Mouse (Mus musculus) T-helper 1 cell (primary cell): Measurements from ENCODE around the gene Slc8a2.

ENCODE experiments used
- in situ Hi-C: fragments of 300-600 bp; cut with MboI, MseI; formaldehyde crosslinking; loops from one replicate; pipeline ENCODE4 v1.15.1; 2025; ENCODE audit warnings: high pct_unique_total_duplicates

Gene Slc8a2

DNA sequence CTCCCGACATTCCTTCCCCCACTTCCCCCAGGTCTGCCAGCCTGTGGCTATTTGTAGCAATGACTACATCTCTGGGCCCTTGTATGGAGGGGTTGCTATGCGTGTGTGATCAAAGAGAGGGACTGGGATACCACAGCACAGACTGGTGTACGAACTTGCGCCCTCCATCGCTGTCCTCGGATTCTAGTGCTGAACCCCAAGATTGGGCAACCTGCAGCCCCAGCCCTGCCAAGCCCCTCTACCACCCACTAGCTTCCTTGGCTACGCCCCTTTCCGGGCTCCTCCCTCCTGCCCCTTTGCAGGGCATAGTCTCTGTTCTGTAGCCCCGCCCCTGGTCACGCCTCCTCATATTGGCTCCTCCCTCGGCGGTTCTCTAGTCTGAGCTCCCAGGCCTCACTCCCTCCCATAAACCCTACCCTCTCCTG lies at the start of gene Slc8a2:
Slc8a2 (plus strand) TSS at position 406 of the 425 bp plus-strand sequence.
- in situ Hi-C loops, result no loop called here

DNA sequence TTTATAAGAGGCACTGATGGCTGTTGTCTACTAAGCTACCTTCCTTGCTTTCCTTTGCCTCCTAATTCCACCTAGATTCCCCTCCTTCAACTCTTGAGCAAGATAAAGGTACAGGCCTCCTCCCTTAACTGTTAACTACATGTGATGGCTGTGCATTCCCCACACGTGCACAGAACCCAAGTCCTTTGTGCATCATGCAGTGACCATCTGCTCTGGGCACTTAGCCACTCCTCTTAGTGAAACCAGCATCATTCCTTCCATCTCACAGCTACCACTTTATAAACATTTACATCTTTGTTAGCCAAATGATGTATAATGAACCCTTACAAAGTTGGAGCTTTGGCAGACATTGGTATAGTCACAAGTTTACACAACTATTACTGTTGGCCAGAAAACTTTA lies 49.7 kb upstream of the Slc8a2 start:
- in situ Hi-C loops, result no loop called here

DNA sequence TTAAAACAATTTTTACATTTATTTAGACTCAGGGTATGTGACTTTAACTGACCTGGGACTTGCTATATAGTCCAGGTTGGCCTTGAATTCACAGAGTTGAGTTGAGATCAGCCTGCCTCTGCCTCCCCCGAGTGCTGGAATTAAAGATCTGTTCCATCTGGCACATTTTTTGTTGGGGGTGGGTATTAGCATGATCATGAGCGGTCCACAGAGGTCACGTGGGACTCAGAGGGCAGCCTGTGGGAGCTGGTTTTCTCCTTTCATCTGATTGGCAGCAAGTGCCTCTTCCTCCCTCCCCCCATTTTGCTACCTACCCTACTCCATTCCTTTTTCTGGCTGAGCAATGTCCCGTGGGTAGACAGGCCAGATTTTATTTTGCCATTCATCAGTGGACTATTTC lies 49.0 kb upstream of the Slc8a2 start:
- in situ Hi-C loops, result no loop called here

DNA sequence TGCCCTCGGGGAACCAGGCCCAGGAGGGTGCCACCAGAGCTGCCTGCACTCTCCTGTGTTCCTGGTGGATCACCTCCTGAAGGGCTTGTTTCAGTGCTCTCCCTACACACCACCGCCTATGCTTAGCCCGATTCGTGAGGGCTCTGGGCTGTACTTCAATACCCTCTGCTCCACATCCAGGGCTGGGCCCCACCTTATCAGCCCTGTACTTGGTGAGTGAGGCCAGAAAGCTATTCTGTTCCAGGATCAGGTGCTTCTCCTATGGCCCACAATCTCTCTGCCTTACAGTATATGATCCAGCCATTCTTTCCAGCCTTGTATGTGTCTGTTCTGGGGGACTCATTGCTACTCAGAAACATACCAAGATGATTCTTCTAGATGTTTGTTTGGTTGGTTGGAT lies 46.3 kb upstream of the Slc8a2 start:
- in situ Hi-C loops, result no loop called here

DNA sequence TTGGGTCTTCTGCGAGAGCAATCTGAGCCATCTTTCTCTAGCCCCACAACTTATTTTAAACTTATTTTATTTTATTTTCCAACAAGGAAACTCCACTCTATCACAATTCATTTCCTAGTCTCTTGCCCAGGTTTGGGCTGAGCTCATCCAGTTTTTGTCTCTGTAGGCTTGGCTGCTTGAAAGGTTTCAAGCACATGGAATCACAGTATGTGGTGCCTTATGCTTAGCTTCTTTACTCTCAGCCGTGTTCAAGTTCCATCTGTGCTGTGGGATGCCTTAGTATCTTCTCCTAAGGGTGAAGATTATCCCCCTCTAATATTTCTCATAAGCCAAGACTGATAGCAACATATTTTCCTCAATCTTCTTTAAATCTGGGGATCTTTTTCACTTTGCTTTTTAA lies 42.0 kb upstream of the Slc8a2 start:
- in situ Hi-C loops, result no loop called here

DNA sequence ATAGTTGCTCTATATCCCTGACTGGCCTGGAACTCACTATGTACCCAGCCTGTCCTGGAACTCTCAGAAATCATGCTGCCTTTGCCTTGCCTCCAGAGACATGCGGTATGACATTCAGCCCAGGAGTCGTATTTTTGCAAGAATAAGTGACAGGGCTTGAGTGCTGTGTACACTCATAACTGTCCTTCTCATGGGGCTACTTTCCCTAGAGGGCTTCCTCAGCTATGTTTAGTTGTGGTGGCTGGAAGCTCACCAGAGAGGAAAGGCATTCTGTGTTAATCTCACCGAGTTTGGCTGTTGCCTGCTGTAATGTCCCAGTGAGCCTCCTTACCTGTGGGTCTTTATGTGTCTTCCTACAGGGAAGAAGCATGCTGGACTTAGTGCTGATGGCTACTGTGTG lies 35.0 kb upstream of the Slc8a2 start:
- in situ Hi-C loops, result no loop called here

DNA sequence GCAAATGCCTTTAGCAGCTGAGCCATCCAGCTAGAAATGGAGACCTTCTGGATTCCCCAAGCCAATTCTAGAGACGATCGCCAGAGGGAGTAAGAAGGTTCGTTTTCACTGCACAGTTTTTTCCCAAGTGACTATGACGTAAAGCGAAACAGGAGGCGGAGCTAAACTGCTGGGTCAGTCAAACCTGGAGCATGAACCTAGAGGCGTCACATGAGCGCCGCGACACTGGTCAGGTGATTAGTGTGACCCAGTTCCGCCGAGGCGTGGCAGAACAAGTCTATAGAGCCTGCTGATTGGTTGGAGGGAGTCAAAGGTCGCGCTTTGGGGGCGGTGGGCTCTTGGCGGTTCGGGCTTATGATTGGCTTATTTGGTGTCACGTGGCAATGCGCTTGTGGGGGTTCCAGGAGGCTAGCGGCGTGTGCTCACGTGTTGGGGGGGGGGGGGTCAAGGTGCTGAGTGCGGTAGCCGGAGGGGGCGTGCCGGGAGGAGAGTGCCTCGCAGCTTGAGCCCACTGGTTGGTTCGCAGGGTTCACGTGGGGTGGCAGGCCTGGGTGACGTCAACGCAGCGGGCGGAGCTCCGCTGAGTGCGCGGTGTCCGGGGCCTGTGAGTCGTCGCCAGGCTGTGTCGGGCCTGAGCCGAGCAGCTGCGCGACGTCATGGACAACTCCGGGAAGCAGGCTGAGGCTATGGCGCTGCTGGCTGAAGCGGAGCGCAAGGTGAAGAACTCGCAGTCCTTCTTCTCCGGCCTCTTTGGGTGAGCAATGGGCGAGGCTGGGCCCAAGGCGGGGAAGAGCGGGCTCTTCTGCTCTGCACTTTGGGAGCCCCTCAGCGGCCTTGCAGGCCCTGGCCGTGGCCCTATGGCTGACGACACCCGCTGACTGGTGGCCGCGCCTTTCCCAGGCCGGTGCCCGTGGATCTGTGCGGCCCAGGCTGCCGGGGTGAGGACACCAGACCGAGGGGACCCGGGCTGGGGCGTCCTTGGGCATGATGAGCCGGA lies 31.3 kb upstream of the Slc8a2 start, which contains the start of gene Napa:
Napa (plus strand) TSS at position 438 of the 997 bp plus-strand sequence.
- in situ Hi-C loops, result no loop called here

DNA sequence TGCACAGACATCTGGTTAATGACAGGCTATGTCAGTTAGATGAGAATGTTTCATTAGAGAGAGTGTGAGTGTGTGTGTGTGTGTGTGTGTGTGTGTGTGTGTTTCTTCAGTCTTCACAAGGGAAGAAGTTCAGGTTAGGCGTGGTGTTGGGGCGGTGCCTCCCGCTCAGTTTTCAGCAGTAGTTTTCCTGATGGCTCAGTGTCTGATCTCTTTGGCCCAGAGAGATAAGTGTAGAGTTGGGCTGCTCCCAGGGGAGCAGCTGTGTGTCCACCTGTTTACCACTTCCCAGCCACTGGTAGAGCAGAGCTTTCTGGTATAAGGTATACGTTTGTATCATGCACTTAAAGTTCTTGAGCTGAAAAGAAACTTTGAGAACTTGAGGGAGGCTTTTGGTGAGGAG lies 29.7 kb upstream of the Slc8a2 start:
- in situ Hi-C loops, result no loop called here

DNA sequence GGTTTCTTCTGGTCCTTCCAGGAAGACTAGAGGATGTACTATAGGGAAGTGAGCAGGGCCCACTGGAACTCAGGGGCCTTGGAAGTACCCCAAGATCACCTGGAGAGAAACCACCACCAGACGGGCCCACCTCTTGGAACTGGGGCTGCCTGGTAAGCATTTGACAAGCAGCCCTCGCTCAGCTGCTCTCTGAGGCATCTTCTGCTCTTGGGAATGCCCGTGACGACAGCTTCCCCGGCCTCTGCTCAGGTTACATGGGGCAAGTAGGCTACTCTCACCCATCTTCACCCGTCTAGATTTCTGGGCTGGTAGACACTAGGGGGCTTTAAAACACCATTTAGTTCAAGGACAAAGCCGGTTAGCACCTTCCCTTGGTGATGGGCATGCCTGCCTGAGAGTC lies 28.5 kb upstream of the Slc8a2 start:
- in situ Hi-C loops, result no loop called here

DNA sequence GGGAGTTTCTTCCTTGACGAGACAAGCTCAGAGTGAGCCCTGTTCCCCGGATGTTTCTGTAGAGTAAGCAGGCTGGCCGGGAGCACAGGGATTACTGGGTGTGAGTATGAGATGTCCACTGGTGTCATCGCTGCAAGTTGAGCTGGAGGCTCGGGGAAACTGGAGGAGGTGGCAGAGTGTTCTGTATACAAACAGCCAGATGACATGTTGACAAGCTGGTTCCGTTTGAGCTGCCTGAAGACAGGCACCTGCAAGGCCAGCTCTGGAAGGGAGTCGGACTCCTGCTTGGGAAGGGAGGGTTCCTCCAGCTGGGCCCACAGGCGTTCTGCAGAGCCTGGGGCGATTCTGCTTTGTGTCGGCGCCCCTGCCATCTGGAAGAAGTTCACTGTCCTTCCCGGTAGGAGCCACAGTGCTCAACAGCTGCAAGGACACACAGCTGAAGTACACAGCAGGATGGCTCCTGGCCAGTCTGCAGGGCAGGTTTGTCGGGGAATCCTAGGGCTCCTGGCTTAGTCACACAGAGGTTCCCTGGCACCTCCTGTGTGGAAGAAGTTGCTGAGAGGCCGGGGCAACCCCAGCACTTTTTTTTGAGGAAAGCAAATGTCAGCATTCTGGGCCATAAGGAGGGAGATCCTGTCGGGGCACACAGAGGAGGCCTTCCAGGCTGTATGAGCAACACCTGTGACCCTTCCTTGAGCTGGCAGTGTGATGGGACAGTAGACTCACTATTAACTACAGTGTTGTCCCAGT lies 27.7 kb upstream of the Slc8a2 start:
- in situ Hi-C loops, result no loop called here

DNA sequence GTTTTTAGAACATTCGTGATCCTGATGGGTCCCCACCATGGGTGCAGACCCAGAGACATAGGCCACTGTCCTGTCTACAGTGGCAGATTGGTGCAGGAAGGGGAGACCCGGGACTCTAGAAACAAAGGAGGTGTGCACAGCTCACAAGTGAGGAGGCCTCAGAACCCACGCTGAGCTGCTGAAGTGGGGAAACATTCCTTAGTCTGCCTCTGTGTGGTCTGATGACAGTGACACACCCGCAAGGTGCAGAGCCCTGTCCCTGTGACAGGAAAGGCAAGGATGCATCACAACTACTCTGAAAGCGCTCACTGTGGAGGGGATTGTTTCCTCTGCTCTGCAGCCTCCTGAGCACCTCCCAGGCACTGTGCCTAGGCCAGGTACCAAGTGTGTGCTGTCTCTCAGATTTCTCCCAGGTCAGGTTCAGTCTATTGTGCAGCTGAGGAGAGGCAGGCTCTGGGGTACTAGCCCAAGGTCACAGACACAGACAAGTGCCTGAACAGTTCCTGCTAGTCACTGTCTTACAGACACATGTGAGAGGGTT lies 26.9 kb upstream of the Slc8a2 start:
- in situ Hi-C loops, result no loop called here

DNA sequence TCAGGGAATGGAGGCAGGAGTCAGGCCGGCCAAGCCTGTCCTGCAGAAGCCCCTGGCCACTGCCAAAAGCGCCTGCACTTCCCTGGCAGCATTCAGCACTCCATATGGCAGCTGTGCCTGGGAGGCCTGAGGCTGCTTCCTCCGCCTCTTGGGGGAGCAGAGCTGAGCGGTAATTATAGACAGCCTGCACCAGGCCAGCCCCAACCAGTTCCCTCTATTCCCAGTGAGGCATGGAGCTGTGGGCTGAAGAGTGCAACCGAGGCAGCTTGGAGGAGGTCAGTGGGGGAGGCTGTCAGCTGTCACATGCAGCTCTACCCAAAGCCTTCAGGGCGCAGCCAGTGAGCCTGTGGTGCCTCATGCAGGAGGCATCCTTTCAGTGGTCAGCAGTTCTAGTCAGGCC lies 25.9 kb upstream of the Slc8a2 start:
- in situ Hi-C loops, result no loop called here

DNA sequence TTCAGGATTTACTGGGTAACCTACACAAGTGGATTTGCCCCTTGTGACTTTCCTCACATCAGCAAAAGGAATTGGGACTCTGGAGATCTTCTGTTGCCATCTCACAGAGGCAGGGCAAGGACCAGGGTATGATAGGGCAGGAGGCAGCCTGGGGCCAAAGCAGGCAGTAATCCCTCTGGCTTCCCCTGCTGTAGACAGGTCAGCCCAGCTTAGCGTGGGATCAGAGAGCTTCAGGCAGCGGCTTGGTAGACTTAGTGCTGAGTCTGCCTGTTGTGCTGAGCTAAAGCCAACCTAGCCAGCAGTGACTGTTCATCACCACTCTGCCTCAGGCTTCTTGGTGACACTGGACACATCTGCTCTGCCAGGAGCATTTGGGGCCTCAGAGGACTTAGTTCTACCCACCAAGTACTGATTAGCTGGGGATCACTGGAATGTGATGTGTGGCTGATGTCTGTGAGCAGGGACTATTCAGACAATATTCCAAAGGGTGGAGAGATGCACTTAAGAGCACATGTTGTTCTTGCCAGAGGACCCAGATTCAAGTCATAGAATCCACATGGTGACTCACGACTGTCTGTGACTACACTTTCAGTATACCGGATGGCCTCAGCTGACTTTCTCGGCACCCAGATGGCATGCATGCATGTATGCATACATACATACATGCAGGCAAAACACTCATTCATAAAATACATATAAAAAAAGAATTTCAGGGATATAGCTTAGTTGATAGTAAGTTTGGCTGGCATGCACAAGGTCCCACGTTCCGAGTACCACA lies 24.8 kb upstream of the Slc8a2 start:
- in situ Hi-C loops, result no loop called here

DNA sequence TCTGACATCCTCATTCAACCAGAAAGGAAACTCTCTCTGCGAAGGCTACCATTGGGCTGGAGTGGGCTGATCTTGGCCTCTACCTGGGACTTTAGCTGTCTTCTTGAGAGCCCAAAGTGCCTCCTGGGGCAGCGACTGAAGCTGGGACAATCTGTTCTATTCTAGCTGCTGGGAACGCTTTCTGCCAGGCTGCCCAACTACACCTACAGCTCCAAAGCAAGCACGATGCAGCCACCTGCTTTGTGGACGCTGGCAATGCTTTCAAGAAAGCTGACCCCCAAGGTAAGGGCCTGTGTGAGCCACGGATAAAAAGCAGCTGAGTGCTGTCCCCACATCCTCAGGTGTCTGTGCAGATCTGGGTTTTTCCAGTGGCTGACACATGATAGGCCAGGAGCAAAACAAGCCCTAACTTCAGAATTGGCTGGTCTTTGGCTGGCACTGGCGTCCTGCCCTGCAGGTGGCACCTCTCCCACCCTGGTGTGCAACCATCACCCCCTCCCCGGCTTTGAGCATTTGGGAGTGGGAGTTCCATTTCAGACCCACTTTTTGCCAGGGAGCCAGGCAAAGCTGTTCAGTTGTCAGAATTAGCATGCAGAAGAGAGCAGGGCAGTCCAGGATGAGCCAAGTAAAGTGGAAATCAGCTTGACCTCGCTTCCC lies 20.6 kb upstream of the Slc8a2 start:
- in situ Hi-C loops, result no loop called here

DNA sequence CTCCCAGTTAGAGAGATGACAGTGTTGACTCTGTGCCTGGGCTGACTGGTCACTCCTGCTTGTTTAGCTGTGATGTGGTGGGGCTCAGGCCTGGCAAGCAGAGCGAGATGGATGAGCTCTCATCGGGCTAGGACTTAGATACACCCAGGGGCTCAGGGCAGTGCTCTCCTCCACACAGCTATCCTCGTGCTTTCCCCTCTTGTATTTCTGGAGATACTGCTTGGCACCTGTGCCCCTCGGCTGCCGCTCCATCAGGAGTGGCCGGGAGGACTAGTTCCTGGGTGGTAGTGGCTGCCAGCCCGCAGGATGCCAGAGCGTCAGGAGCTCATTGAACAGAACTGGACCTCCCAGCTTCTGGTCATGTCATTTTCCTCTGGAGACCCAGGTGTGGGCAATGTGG lies 19.5 kb upstream of the Slc8a2 start:
- in situ Hi-C loops, result no loop called here

DNA sequence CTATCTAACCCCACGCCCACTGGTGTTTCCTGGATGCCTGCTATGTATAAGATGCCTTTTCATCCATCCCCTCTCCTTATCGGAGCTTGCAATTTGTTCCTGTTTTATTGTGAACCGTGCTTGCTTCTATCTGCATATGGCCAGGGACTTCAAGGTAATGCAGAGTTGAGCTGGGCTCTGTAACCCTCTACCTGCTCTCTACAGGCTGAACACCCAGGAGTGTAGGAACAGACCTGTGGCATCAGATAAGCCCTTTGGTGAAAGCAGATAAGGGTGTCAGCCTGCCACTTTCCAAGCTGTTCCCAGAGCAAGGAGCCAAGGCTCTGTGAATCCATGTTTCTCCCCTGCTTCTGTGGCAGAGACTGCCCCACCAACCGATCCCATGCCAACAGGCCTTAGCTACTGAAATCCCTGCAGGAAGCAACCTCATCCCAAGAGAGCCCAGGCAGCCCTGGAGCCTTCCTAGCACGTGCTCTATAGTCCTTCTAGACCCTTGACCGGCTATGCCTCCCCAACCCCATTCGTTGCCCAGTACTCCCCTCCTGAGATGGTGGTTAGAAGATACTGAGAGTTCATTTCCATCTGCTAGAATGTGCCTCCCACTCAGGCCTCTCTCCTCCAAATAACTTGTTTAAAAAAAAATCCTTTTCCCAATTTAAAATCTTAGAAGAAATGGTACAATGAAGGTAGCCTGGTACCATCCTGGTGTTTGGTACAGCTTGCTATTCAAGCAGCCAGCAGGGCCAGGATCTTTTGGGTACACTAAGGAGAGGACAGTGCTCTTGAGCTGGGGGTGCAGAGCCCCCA lies 18.1 kb upstream of the Slc8a2 start:
- in situ Hi-C loops, result no loop called here

DNA sequence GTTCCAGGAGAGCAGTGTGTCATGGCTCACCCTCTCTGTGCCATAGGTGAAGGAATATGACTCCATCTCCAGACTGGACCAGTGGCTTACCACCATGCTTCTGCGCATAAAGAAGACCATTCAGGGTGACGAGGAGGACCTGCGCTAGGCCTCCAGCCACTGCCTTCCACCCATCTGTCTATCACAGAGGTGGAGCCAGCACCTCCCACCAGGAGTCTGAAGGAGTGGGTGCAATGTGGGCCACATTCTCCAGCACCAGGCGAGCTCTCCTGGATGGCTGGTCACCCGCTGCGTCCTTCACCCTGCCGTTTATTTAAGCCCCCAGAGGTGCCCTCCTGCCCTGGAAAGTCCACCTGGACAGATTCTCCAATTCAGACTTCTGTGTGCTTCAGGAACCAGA lies 13.2 kb upstream of the Slc8a2 start:
- in situ Hi-C loops, result no loop called here

DNA sequence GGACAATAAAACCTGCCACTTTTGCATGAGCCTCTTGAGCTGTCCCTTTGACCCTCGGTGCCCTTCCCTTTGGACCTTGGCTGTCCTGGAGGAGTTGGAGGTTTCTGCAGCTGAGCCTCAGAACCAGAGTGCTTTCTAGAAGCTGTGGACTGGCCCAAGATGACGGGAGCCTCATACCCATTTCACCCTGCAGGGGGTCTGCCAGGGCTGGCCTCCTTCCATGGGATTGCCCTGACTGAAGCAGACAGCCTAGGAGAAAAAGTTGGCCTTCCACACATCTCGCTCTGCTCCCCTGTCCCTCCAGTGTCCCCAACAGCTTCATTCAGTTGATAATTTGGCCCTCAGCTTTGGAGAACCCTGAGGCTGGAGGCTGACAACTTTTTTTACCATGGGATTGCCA lies 12.5 kb upstream of the Slc8a2 start:
- in situ Hi-C loops, result no loop called here

DNA sequence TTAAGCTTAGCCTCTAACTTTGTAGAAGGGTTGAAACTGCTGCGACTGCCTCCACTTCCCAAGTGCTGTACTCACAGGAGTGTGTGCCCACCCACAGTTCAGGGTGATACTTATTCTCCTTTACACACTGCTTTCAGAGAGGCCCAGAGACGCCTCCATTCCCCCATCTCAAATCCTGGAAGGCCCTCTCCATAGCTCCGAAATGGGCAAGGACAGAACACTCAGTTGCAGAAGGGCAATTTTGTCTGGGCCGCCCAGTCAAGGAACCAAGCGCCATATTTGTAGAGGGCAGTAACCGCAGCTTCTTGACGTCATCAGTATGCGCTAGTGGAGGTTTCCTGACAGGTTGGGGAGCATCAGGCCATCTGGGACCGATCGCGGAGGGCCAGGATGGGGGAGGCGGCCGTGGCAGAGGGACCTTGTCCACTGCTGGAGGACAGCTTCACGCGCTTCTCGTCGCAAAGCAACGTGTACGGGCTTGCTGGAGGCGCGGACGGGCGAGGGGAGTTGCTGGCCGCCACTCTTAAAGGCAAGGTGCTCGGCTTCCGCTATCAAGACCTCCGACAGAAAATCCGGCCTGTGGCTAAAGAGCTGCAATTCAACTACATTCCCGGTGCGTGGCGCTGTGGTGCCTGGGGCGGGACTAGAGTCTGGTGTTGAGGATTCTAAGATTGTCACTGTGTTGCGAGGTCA lies 9.9 kb upstream of the Slc8a2 start, which contains the start of gene Kptn:
Kptn (plus strand) TSS at position 327 of the 693 bp plus-strand sequence.
- in situ Hi-C loops, result no loop called here

DNA sequence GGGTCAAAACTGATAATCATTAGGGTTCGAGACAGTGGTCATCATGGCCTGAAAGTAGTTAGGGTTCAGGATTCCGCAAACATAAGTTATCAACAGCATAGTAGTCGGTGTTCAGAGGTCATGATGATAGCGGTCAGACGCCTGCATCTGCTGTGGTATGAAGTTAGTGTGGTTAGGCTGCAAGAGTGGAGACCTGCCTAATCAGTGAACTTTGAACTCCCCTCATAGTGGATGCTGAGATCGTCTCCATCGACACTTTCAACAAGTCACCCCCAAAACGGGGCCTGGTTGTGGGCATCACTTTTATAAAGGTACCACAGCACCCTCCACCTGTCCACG lies 9.4 kb upstream of the Slc8a2 start:
- in situ Hi-C loops, result no loop called here
